Mouse (Mus musculus) heart, adult 2 months (tissue): ENCODE measurements around the gene Arf3. TPM values are rescaled to one million over a fixed set of nuclear protein-coding genes. Genes with fewer than 3 reads are reported as not detected.
A peak's percentile ranks its signal among the peaks of the same experiment; 100 is the strongest.

ENCODE experiments used
- DNase-seq, 2 experiments: peaks; one replicate each; pipeline ENCODE4 v3.0.0; 2021
- H3K27ac ChIP-seq: fragments of 200-600 bp; 2 replicates; pipeline ENCODE4 v1.8.1; 2022
- H3K27me3 ChIP-seq: fragments of 200-500 bp; 2 replicates; pipeline ENCODE4 v1.6.1; 2012; ENCODE audit warnings: mild to moderate bottlenecking, low read length, inconsistent platforms, mixed read lengths; ENCODE audit not compliant: control insufficient read depth, insufficient read depth
- H3K36me3 ChIP-seq: fragments of 200-500 bp; 2 replicates; pipeline ENCODE4 v1.6.1; 2012; ENCODE audit warnings: low read length, inconsistent platforms; ENCODE audit not compliant: control insufficient read depth, insufficient read depth
- H3K4me1 ChIP-seq: fragments of 200-500 bp; 2 replicates; pipeline ENCODE4 v1.6.1; 2011; ENCODE audit warnings: low read length; ENCODE audit not compliant: control insufficient read depth, insufficient read depth
- H3K4me3 ChIP-seq: fragments of 200-600 bp; 2 replicates; pipeline ENCODE4 v1.8.1; 2022
- H3K79me2 ChIP-seq: fragments of 200-500 bp; replicated peaks from 2 replicates; pipeline ENCODE4 v1.6.1; 2012; ENCODE audit warnings: mild to moderate bottlenecking, inconsistent platforms, low read length, moderate library complexity, mixed read lengths; ENCODE audit not compliant: control insufficient read depth, insufficient read depth
- H3K9ac ChIP-seq: fragments of 200-500 bp; 2 replicates; pipeline ENCODE4 v1.6.1; 2012; ENCODE audit warnings: low read depth, mild to moderate bottlenecking, control low read depth, inconsistent platforms, low read length, mixed read lengths
- CTCF ChIP-seq: fragments of 200-600 bp; IDR thresholded peaks from 2 replicates; pipeline ENCODE4 v1.8.1; 2022; ENCODE audit warnings: antibody characterized with exemption, mild to moderate bottlenecking, moderate library complexity
- EP300 ChIP-seq: fragments of 200-500 bp; IDR thresholded peaks from 2 replicates; pipeline ENCODE4 v1.6.1; 2011; ENCODE audit warnings: low read depth, low read length, control low read depth; ENCODE audit not compliant: insufficient read depth
- POLR2A ChIP-seq: fragments of 200-500 bp; IDR thresholded peaks from 2 replicates; pipeline ENCODE4 v1.6.1; 2011; ENCODE audit warnings: mild to moderate bottlenecking, low read depth, low read length, control low read depth; ENCODE audit not compliant: insufficient read depth
- WGBS: fragments of 180-500 bp; shearing (Covaris S2); methylation state at CpG from one replicate; pipeline ENCODE4 v1.1.7; 2018; 5-methylcytosine and 5-hydroxymethylcytosine counted together
- intact Hi-C: fragments of 180-260 bp; cut with DNase I; formaldehyde crosslinking; loops from one replicate; pipeline ENCODE4 v1.15.1; 2025
- polyA plus RNA-seq: library from polyadenylated mRNA; depleted of rRNA; stranded (reverse); fragments of >200 nt; gene quantifications from 2 replicates; pipeline ENCODE4 v1.2.3, GENCODE M21; 2012
- total RNA-seq, 2 experiments: library from RNA; stranded (reverse); gene quantifications; 2 replicates each; pipeline ENCODE4 v1.2.3; 2021

Arf3 gene
- total and polyA plus RNA-seq, 3 experiments, result 18.9 to 30.6 (median 20.0) TPM

DNA sequence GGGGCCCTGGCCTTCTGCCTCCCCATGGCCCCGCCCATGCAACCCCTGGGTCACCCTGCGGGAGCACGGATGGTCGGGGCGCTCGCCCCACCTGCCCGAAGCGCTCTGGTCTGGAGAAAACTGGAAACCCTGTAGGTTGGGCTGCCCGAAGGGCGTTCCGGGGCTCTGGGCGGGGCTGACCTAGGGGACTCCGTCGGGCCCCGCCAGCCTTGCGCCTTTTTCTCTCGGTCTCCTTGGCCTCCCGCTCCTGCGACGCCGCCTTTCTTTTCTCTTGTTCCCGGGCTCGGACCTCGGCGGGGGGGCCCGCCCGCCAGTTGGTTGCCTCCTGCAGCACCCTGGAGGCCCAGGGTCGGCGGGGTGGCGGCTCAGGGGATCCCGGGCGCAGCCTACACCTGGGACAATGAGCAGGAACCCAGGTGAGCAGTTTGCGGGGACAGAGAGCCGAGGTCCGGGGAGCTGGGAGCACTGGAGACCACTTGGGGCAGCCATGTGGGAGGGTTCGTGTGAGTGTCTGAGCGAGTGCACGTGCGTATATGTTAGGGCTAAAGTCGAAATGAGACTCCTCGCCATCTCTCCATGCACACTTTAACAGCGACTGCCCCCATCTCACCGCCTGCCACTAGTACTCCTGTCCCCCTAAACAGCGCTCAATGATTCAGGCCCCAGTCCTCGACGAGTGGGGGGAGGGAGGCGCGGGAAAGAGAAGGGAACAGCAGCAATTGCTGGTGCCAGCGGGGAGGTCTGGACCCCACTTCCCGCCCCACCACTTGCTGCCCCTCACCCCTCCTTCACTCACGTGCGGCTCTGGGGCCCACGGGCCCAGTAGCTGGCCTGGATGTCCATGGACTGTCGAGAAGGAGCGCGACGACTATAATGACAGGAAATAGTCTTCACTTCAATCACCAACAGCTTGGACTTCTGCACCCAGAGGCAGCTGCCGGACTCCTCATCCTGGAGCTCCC lies 44.1 kb upstream of the Arf3 start:
- WGBS, result 11% methylated on average over 58 of the region's 58 CpGs
- Histone ChIP-seq H3K36me3 (no peaks in the 10 kb centered on the region), H3K9ac (no peak overlapping the region), H3K4me1 (peaks cover 3% of the 10 kb centered on the region; the same call in 1 of the 2 replicates), H3K27me3 (peaks cover 2% of the 10 kb centered on the region; the same call in 1 of the 2 replicates), H3K27ac (no peak overlapping the region), H3K79me2 (no peaks in the 10 kb centered on the region), H3K4me3 (peak overlapping the region; percentile 9; the same call in 1 of the 2 replicates)
- no peak for DNase-seq
- intact Hi-C loops, result no loop called here
- TF ChIP-seq EP300 (no peak), POLR2A (no peak), CTCF (no peak)

DNA sequence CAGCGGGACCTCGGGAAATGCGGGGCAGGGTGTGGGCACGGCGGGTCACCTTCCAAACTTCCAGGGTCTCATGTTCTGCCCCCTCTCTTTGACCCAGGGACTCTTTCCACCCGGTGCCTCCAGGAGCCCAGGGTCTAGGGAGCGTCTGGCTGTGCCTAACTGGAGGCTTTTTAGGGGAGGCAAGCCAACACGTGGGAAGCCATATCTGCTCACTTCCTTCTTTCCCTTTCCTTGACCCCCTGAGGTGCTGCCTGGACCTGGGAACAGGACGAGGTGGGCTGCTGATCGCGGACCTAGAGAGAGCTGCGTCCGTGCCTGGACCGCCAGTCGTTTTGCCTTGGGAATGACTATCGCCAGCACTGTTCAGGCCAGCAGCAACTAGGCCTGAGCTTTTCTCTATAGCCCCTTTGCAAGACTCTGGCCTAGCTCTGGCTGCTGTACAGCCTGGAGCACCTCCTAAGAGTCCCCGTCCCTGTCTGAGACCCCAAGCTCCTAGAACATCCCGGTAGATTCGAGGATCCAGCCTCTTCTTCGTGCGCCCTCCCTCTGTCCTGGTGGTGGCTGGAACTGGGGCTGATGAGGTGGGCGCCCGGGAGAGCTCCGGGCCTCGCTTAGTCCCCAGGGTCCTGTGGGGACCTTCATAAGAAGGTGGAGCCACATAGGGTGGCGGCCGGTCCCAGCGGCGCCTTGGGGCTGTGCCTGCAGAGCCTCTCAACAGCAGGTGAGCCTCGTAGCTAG lies 43.2 kb upstream of the Arf3 start:
- intact Hi-C loops, result no loop called here
- Histone ChIP-seq H3K27me3 (peaks cover 2% of the 10 kb centered on the region; the same call in 1 of the 2 replicates), H3K9ac (no peak overlapping the region), H3K79me2 (no peaks in the 10 kb centered on the region), H3K4me1 (peaks cover 3% of the 10 kb centered on the region; the same call in 1 of the 2 replicates), H3K36me3 (no peaks in the 10 kb centered on the region), H3K4me3 (no peak overlapping the region), H3K27ac (no peak overlapping the region)
- TF ChIP-seq CTCF (no peak), EP300 (no peak), POLR2A (no peak)
- DNase-seq, result no peak
- WGBS, result 45% methylated on average over 30 of the region's 30 CpGs

DNA sequence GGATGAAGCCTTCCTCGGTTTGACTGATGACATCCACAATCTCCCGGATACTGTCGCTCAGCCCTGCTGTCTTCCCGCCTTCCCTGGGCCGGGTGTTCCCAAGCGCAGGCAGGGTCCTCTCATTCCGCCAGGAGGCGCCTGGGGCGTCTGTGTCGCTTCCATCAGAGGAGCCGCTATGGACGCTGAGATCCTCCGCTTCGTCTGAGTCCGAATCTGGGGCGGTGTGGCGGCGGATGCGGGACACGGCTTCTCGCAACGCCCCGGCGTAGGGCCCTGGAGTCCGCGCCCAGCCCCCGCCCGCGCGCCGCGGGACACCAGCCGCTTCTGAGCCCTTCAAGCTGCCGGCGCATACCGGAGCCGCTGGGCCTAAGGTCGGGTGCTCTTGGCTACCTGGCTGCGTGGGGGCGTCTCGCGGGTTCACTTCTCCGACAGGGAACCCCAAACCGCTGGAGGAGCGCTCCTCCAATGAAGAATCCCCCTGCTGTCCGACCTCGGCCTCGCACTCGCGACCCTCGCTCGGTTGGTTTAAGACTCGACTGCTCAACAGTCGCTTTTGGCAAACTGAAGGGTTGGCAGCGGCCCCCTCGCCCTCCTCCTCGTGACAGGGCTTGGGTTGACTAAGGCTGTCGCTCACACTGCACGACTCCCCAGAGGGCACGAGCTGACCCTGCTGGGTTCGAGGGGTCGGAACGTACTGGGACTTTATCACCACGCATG lies 42.5 kb upstream of the Arf3 start:
- H3K79me2 ChIP-seq, result no peaks in the 10 kb centered on the region
- 5% methylated on average over 63 of the region's 64 CpGs for WGBS
- H3K4me1 ChIP-seq, result peaks cover 3% of the 10 kb centered on the region; the same call in 1 of the 2 replicates
- no peaks in the 10 kb centered on the region for H3K36me3 ChIP-seq
- H3K27ac ChIP-seq, result no peak overlapping the region
- H3K9ac ChIP-seq, result peak overlapping the region; percentile 57
- TF ChIP-seq EP300 (no peak), CTCF (peak; percentile 84)
- H3K4me3 ChIP-seq, result peak overlapping the region; percentile 36
- intact Hi-C loops, result no loop called here
- peaks cover 5% of the 10 kb centered on the region for H3K27me3 ChIP-seq
- DNase-seq, result peak; percentile 73 to 80

DNA sequence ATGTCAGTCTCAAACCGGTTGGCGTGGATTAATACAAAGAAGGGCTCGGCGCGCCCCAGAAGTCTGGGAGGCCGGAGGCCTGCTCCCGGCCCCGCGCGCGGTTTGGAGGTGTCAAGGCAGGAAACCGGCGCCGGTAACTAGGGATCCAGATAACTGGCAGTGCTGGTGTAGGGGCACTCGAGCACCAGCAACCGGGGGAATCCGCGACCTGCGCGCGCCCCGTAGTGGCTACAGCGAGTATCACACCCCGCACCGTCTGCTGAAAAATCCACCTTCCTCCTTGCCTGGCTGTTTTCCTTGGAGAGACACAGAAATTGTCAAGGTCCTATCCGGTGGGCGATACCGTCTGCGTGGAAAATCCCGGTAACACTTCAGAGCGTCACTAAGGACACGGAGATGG lies 41.0 kb upstream of the Arf3 start:
- no peaks in the 10 kb centered on the region for H3K36me3 ChIP-seq
- H3K9ac ChIP-seq, result no peak overlapping the region
- intact Hi-C loops, result loop anchor here (5.0 kb wide), 1 partner anchor 102 kb away; no protein-coding TSS in a partner anchor
- peaks cover 5% of the 10 kb centered on the region for H3K27me3 ChIP-seq
- no peak overlapping the region for H3K27ac ChIP-seq
- no peak overlapping the region for H3K4me3 ChIP-seq
- TF ChIP-seq EP300 (no peak), POLR2A (no peak), CTCF (peak; percentile 98)
- H3K79me2 ChIP-seq, result no peaks in the 10 kb centered on the region
- peaks cover 3% of the 10 kb centered on the region; the same call in 1 of the 2 replicates for H3K4me1 ChIP-seq
- peak; percentile 79 to 90 for DNase-seq
- WGBS, result 2% methylated on average over 32 of the region's 32 CpGs

DNA sequence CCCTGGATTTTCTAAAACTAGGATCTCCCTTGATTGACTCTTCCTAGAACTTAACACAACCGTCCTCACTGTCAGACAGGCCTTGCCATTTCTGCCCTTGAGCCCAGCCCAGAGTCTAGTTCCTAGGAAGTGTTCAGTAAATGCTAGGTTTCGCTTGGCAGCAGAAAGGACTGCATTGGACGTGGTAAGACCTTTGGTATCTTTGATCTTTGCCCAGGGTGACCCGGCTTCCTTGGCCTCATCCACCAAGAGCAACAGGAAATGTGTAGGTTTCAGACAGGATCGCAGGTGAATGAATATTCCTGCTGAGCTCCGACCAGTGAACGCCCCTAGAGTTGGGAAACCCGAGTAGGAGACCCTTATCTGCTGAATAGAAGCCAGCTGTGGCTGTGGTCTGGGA lies 39.9 kb upstream of the Arf3 start:
- WGBS, result 38% methylated on average over 8 of the region's 8 CpGs
- intact Hi-C loops, result loop anchor here (5.0 kb wide), 1 partner anchor 101 kb away; no protein-coding TSS in a partner anchor
- peaks cover 3% of the 10 kb centered on the region; the same call in 1 of the 2 replicates for H3K4me1 ChIP-seq
- no peak for DNase-seq
- peaks cover 5% of the 10 kb centered on the region for H3K27me3 ChIP-seq
- H3K4me3 ChIP-seq, result no peak overlapping the region
- no peak overlapping the region for H3K9ac ChIP-seq
- no peaks in the 10 kb centered on the region for H3K79me2 ChIP-seq
- no peaks in the 10 kb centered on the region for H3K36me3 ChIP-seq
- H3K27ac ChIP-seq, result no peak overlapping the region
- TF ChIP-seq CTCF (no peak), EP300 (no peak), POLR2A (no peak)
